Mouse (Mus musculus): Measurements from ENCODE around the gene Rnf212b. TPM values are rescaled to one million over a fixed set of nuclear protein-coding genes. Genes with fewer than 3 reads are reported as not detected.

Gene Rnf212b
- polyA plus RNA-seq, 1 experiment from 2014 or later: not detected

DNA sequence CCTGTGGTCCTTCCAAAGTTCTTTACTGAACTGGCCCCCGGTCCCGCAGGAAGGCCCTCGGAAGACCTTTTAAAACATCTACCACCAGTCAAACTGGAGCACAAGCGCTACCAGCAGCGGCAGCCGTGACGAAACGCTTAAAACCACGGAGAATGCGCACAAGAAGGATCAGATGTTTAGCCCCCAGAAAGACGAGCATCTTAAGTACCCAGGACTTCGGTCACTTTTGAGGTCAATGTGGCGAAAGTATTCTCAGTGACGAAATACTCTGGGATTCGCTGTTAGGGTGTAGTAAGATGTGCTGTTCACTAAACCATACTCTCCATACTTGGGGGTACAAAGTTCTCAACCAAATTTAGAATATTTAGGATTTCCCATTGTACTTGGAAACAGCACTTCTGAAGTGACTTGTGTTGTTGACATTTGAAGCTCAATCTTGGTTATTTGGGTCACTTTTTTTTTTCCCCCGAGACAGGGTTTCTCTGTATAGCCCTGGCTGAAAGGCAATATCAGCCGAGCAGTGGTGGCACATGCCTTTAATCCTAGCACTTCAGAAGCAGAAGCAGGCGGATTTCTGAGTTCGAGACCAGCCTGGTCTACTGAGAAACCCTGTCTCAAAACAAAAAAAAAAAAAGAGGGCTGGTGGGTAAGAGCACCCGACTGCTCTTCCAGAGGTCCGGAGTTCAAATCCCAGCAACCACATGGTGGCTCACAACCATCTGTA lies 50.5 kb downstream of the Rnf212b start:
- DNase-seq (ENCODE audit: low spot score): no peak
- no peaks in the 10 kb centered on the region for H3K9me3 ChIP-seq

GRCm38 (mm10) chr14:54865626-54866025 lies 51.7 kb downstream of the Rnf212b start:
- Histone ChIP-seq H3K9me3 (no peaks in the 10 kb centered on the region), H3K4me3 (no peak overlapping the region), H3K27ac (no peak overlapping the region), H3K4me1 (replicated peaks) (peaks cover 15% of the 10 kb centered on the region), H3K36me3 (no peaks in the 10 kb centered on the region), H3K27me3 (ENCODE audit: insufficient read depth, poor library complexity, severe bottlenecking) (no peaks in the 10 kb centered on the region)
- no peak for DNase-seq (ENCODE audit: low spot score)
- WGBS: 89% methylated on average over 5 of the region's 5 CpGs

More for the DNA sequence above, 50.5 kb downstream of the Rnf212b start:
- Histone ChIP-seq H3K4me1 (replicated peaks) (peaks cover 15% of the 10 kb centered on the region), H3K27ac (peak overlapping the region; percentile 98), H3K4me3 (peak overlapping the region; percentile 93), H3K36me3 (no peaks in the 10 kb centered on the region), H3K27me3 (ENCODE audit: insufficient read depth, poor library complexity, severe bottlenecking) (no peaks in the 10 kb centered on the region)
- 18% methylated on average over 21 of the region's 21 CpGs for WGBS

DNA sequence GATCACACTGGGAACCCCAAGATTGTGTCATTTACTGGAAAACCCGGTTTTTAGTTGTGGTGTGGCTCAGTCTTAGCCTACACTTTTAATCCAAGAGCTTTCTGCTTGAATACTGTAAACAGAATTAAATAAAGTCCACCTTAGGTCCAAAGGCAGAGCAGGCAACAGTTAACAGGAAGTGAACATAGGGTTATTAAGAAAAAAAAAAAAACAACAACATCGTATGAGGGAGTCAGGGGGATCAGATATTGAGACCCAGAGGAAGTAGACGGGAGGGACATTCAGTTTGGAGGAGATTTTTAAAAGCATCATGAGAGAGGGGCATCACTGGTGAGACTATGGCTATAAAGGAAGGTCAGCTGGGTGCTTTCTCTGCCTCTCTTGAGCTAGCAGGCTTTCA lies 52.3 kb downstream of the Rnf212b start:
- Histone ChIP-seq H3K27me3 (ENCODE audit: insufficient read depth, poor library complexity, severe bottlenecking) (no peaks in the 10 kb centered on the region), H3K4me1 (replicated peaks) (peaks cover 15% of the 10 kb centered on the region), H3K36me3 (no peaks in the 10 kb centered on the region), H3K4me3 (no peak overlapping the region), H3K27ac (no peak overlapping the region), H3K9me3 (no peaks in the 10 kb centered on the region)
- 71% methylated on average over 3 of the region's 3 CpGs for WGBS
- DNase-seq (ENCODE audit: low spot score): no peak

GRCm38 (mm10) chr14:54866936-54867335 lies 53.0 kb downstream of the Rnf212b start:
- H3K9me3 ChIP-seq: no peaks in the 10 kb centered on the region
- WGBS: 55% methylated on average over 5 of the region's 5 CpGs
- H3K27me3 ChIP-seq (ENCODE audit: insufficient read depth, poor library complexity, severe bottlenecking): no peaks in the 10 kb centered on the region
- no peaks in the 10 kb centered on the region for H3K36me3 ChIP-seq
- peaks cover 15% of the 10 kb centered on the region for H3K4me1 ChIP-seq (replicated peaks)
- peak; percentile 25 for DNase-seq (ENCODE audit: low spot score)
- H3K27ac ChIP-seq: no peak overlapping the region
- no peak overlapping the region for H3K4me3 ChIP-seq

GRCm38 (mm10) chr14:54868026-54868425 lies 54.1 kb downstream of the Rnf212b start:
- no peak for DNase-seq (ENCODE audit: low spot score)
- H3K27ac ChIP-seq: no peak overlapping the region
- H3K27me3 ChIP-seq (ENCODE audit: insufficient read depth, poor library complexity, severe bottlenecking): no peaks in the 10 kb centered on the region
- no peaks in the 10 kb centered on the region for H3K36me3 ChIP-seq
- no peaks in the 10 kb centered on the region for H3K9me3 ChIP-seq
- WGBS: 85% methylated on average over 4 of the region's 4 CpGs
- no peak overlapping the region for H3K4me3 ChIP-seq
- H3K4me1 ChIP-seq (replicated peaks): peaks cover 5% of the 10 kb centered on the region

DNA sequence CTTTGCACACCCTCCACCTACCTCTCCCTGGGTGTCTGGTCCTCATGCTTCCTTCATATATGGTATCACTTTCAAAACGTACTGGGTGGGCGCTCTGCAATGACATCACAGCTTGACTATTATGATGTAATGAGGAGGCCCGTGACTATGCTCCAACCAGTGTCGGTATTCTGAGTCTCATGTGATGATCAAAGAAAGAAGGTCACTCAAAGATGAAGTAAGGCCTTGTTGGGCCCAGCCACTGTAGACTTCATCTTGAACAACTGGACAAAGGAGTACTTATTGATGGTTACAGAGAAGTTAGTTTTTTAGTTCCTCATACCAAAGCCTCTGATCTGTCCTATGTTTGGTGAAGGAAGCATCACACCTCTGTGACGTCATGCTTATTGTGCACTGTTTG lies 56.9 kb downstream of the Rnf212b start, which contains the start of gene Homez:
Homez (minus strand) TSS at position 101 of the 400 bp plus-strand sequence.
- WGBS: 87% methylated on average over 5 of the region's 5 CpGs
- H3K36me3 ChIP-seq: no peaks in the 10 kb centered on the region
- no peak within 1 kb of the TSS for H3K4me3 ChIP-seq

DNA sequence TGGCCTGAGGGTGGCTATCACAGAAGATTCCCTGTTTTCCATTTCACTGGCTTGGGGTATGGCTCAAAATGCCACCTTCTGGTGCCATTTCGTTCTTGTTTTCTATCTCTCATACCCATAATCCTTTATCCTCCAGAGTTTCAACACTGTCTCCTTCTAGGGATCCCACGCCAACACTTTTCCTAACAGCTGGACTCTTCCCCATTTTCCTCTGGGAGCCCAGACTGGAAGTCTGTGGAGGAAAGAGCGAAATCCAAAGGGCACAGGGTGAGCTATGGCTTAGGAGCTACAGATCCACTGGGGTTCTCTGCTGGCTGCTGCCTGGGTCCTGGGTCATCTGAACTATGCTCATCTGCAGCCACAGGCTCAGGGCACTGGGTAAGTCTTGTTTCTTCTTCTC lies 60.2 kb downstream of the Rnf212b start:
- WGBS: 88% methylated on average over 3 of the region's 3 CpGs
- Histone ChIP-seq H3K27ac (no peak overlapping the region), H3K9me3 (no peaks in the 10 kb centered on the region), H3K27me3 (ENCODE audit: insufficient read depth, poor library complexity, severe bottlenecking) (peaks cover 21% of the 10 kb centered on the region), H3K4me1 (replicated peaks) (peaks cover 26% of the 10 kb centered on the region), H3K4me3 (no peak overlapping the region), H3K36me3 (no peaks in the 10 kb centered on the region)
- DNase-seq (ENCODE audit: low spot score): no peak

More for the DNA sequence above, 56.9 kb downstream of the Rnf212b start, which contains the start of gene Homez:
- Histone ChIP-seq H3K27me3 (ENCODE audit: insufficient read depth, poor library complexity, severe bottlenecking) (0 out of 2 replicates have a peak, but pooled peaks cover 3% of the 10 kb centered on the region), H3K4me1 (replicated peaks) (peaks cover 7% of the 10 kb centered on the region), H3K27ac (no peak within 1 kb of the TSS), H3K9me3 (no peaks in the 10 kb centered on the region)
- no peak for DNase-seq (ENCODE audit: low spot score)

- WGBS: 3% methylated on average over 36 of the region's 36 CpGs
- no peaks in the 10 kb centered on the region for H3K36me3 ChIP-seq
- H3K27me3 ChIP-seq (ENCODE audit: insufficient read depth, poor library complexity, severe bottlenecking): peaks cover 21% of the 10 kb centered on the region
- DNase-seq (ENCODE audit: low spot score): no peak
- no peaks in the 10 kb centered on the region for H3K9me3 ChIP-seq
- peak overlapping the region; percentile 93 for H3K27ac ChIP-seq
- H3K4me1 ChIP-seq (replicated peaks): peaks cover 26% of the 10 kb centered on the region
- H3K4me3 ChIP-seq: peak overlapping the region; percentile 69
Observed at GRCm38 (mm10) chr14:54875844-54876538, 62.0 kb downstream of the Rnf212b start.

GRCm38 (mm10) chr14:54876539-54877047 lies 62.7 kb downstream of the Rnf212b start:
- peak; percentile 88 for DNase-seq (ENCODE audit: low spot score)
- Histone ChIP-seq H3K36me3 (no peaks in the 10 kb centered on the region), H3K4me3 (peak overlapping the region; percentile 69), H3K4me1 (replicated peaks) (peaks cover 26% of the 10 kb centered on the region), H3K9me3 (no peaks in the 10 kb centered on the region), H3K27ac (peak overlapping the region; percentile 93), H3K27me3 (ENCODE audit: insufficient read depth, poor library complexity, severe bottlenecking) (peaks cover 21% of the 10 kb centered on the region)
- under 1% methylated on average over 72 of the region's 72 CpGs for WGBS

DNA sequence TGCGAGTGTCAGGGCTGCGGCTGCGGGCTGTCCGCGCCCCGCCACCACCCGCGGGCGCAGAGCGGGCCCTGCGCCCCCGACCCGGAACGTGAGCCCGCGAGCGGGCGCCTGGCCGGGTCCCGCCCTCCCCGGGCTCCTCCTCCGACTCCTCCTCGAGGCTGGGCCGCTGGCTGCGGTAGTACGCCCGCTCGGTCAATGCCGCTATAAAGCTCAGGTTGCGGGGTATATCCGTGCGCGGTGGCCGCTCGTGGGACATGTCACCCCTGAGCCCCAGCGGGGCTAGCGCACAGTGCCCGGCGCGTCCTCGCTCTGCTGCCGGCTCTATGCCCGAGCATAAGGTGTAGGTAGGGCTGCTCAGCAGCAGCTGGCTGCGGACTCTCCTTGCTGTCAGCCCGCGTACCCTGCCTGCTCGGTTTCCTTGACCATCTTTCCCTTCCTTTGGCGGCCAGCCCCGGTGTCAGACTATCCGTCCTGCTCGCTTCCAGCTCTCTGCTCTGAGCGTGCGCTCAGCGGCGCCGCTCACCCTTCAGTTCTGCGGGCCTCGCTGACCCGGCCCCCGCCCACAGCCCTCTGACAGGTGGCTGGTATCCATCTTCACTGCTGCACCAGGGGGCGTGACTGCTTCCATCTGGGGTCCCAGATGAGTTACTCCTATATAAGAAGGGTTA lies 63.2 kb downstream of the Rnf212b start, which contains the start of gene Ppp1r3e:
Ppp1r3e (minus strand) TSS at position 503 of the 668 bp plus-strand sequence.
- no peaks in the 10 kb centered on the region for H3K9me3 ChIP-seq
- peak within 1 kb of the TSS; percentile 69 for H3K4me3 ChIP-seq
- under 1% methylated on average over 51 of the region's 61 CpGs for WGBS
- peak within 1 kb of the TSS; percentile 93 for H3K27ac ChIP-seq
- DNase-seq (ENCODE audit: low spot score): peak; percentile 69
- H3K27me3 ChIP-seq (ENCODE audit: insufficient read depth, poor library complexity, severe bottlenecking): peaks cover 21% of the 10 kb centered on the region
- H3K36me3 ChIP-seq: no peaks in the 10 kb centered on the region
- peaks cover 26% of the 10 kb centered on the region for H3K4me1 ChIP-seq (replicated peaks)

DNA sequence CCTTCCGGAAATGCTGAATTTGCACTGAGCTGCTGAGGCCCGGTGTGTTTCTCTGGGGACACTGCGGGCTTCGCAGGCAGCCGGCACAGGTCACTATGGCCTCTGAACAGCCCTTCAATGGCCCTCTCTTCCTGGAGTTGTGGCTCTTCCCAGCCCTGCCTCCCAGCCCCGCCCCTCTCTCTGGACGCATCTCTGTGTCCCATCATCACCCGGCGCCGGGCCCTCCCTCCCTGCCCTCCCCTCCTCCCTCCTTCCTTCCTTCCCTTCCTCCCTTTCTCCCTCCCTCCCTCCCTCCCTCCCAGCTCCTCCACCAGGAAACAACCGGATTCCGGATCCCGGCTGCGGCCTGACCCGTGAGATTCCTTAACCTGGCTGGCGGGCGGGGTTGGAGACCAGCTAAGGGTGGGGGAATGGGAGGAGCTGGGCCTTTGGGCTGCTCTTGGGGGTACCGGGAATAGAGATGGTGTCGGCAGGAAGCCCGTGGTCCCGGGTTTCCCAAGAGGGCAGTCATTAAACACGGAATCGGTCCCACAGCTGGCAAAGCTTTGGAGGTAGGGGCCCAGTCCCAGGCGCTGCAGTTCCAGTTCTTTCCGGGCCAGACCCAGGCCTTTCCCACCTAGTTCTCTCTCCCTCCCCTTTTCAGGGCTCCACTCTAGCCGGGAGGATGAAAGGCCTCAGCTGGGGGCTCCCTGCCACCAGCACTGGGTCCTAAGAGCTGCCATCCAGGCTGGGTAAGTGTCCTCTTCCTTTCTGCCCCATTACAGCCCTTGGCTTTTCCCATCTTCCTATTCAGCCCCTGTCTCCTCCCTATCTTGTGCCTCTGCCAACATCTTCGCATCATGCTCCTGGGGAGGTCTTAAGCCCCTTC lies 69.4 kb downstream of the Rnf212b start, which contains the start of the genes Bcl2l2 and Gm20521:
Bcl2l2 (plus strand) TSS at position 224 of the 868 bp plus-strand sequence.
Gm20521 (plus strand) TSS at position 288 of the 868 bp plus-strand sequence.
- Histone ChIP-seq H3K4me1 (replicated peaks) (peaks cover 37% of the 10 kb centered on the region), H3K27me3 (ENCODE audit: insufficient read depth, poor library complexity, severe bottlenecking) (peaks cover 8% of the 10 kb centered on the region), H3K4me3 (peak within 1 kb of the TSS; percentile 76), H3K36me3 (peaks cover 25% of the 10 kb centered on the region), H3K9me3 (no peaks in the 10 kb centered on the region), H3K27ac (peak within 1 kb of the TSS; percentile 93)
- WGBS: under 1% methylated on average over 27 of the region's 27 CpGs
- peak; percentile 89 for DNase-seq (ENCODE audit: low spot score)
